Mouse (Mus musculus) gastrocnemius, postnatal 25 days (tissue): Measurements from ENCODE around the gene Ypel1. TPM values are rescaled to one million over a fixed set of nuclear protein-coding genes. Genes with fewer than 3 reads are reported as not detected.
A peak's percentile ranks its signal among the peaks of the same experiment; 100 is the strongest.

Experiments used
- DNase-seq: peaks from one replicate; pipeline ENCODE4 v3.0.0; 2022
- microRNA-seq, 2 experiments: library from miRNA; unstranded; fragments of <30 nt; microRNA quantifications; one replicate each; pipeline ENCODE4 v1.2.0; 2021; ENCODE audit warnings: borderline replicate concordance in 2 of 2
- total RNA-seq, 2 experiments: library from RNA; stranded (reverse); gene quantifications; 1 replicate in 1 of 2; 2 replicates in 1 of 2; pipeline ENCODE4 v1.2.3; 2021

Gene Ypel1
- total RNA-seq, 2 experiments from 2014 or later, result 0.77 to 0.99 TPM

DNA sequence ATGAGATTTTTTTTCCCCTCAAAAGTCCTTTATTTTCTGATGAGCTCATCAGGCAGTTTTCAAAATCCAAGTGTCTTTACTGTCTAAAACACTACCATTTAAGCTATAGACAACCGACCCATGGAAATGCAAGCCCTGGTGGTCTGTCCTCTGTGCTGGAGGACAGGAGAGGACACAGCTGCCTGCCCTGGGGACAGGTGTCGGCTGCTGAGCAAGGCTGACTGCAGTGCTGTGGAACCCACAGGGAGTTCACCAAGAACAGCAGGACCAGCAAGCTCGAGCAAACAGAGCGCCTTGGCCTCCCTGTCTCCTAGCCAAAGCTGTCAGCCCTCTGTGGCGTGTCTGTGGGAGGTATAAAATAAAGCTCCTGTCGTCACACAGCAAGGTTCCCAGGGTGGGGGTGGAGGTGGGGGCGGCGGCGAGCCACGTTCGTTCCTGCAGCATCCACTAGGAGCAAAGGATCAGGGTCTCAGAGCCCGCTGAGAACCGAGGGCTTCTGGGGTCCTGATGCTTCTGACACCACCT is 17.2 kb downstream of the Ypel1 start:
- no peak for DNase-seq

DNA sequence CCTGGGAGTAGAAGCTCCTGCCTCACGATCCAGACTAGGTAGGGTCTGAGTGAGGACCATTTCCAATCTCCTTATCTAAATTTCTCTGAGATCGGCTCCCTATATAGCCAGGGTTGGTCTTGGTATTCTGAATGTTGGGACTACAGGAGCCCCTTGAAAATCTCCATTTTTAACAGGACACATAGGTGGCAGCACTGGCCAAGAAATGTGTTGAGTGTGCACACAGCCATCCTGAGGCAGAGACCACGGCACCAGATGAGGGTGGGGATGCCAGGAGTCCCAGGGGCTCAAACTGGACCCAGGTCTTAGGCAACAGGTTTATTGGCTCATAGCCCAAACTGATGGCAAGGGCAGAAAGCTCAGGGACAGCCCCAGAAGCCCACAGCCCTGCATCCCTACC is 18.9 kb downstream of the Ypel1 start:
- no peak for DNase-seq

DNA sequence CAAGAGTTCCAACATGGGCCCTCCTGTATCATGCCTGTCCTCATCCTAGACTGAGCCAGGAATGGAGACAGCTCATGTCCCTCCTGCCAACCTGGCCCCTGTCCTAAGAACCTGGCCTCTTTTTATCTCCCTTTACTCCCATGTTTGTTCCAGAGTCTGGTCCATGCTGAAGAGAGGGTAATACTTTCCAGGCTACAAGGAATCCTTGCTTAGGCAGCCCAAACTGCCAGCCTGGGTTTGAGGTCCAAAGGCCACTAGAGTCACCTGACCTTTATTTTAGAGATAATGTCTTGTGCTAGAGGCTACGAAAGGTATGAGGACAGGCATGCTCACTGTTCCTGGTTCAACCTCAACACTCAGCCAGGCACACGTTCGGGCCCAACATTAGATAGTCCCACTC is 27.4 kb downstream of the Ypel1 start:
- no peak for DNase-seq

DNA sequence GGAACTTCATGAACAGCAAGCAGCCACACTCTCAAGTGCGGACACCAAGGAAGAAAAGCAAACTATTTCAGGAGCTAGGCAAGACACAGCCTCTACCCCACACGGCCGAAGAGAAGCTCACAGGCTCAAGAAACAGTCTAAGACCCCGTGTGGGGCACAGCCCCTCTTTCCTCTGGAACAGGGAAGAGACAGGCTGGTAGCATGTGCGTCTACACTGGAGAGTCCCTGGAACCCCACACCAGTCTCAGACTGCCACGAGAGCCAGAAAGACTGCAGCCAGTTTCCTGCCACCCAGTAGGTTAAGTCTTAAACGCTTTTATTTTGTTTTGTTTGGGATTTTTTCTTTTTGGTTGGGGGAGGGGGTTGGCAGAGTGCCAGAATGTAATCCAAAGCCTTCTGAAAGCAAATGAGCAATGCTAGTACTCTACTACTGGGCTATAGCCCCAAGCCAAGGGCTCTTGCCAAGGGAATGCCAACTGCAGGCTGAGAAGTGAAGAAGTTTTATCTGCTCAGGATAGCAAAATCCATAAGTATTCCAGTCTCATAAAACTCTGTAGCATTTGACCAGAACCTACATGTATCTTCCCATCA is 33.2 kb downstream of the Ypel1 start:
- no peak for DNase-seq

DNA sequence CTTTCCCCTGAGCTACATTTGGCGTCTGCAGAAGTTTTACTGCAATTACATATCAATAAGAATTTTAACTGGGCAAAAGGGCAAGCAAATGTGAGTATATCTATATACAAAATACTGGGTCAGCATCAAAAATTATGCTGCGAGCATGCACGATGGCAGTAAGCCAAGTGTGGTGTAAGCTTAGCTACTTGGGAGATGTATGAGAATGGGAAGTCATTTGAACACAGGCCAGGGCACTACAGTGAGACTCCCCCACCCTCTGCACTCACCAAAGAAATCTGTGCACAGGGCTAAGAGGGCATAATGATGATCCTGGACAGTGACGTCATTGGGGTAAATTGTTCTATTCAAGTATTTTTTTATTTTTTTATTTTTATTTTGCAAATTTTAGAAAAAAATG is 35.1 kb downstream of the Ypel1 start:
- no peak for DNase-seq

DNA sequence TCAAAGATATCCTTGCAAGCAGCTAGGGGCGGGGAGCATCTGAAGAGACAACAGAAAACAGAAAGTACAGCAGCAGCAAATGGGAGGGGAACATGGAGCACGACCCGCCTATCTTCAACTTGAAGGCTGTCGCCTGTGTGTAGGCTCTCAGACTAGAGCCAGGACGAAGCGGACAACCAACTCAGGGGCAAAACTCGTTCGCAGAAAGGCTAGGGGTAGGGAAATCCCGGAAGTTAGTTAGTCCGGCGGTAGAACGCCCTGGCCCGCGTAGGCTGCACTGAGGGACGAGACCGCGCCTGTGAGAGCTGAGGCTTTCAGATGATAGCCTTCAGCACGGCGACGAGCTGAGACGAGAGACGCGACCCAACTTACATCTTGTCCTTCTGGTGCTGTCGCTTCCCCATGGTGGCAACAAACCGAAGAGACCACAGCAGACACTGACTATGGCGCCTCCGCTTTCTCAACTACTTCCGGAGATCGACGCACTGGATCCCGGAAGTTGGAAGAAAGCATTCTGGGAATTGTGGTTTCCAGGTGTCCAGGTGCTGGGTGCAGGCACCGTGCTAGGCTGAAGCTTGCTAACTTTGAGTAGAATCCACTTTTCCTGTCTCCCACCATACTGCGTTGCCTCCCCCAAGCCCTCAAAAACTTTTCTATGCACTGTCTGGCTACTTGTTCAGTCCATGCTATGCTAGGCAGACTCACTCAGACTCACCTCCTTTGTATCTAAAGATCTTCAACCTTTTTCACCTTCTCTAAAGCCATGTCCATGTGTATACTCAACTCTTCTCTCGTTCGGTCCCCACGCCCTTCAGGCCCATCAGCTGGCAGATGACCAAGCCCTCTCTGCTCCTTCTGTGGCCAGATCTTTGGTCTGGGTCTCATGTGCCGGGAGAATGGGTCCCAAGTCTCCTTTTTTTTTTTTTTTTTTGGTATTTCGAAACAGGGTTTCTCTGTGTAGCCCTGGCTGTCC is 41.6 kb downstream of the Ypel1 start, which contains the start of gene Ppil2:
TSS of gene Ppil2 (minus strand) at position 487 of the 973 bp plus-strand sequence.
- peak; percentile 50 for DNase-seq

DNA sequence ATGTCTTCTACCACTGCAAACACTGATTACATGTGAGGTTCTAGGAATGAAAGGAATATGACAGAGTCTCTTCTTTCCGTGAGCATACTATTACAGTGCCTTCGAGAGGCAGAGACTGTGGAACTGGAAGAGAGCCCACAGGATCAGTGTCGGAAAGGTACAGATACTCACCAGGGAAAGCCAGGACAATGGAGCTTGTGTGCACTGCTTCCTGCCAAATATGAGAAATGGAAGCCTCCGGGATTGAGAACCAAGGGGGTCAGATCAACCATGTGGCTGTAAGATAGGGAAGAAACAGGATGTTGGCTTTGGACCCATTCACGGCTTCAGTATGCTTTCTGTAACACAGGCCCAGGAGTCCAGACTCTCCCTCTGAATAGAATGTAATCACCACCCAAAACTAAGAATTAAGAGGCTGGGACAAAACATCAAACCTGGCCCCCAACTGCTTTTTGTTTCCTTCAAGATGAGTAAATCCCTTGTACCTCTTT is 47.9 kb downstream of the Ypel1 start:
- no peak for DNase-seq

DNA sequence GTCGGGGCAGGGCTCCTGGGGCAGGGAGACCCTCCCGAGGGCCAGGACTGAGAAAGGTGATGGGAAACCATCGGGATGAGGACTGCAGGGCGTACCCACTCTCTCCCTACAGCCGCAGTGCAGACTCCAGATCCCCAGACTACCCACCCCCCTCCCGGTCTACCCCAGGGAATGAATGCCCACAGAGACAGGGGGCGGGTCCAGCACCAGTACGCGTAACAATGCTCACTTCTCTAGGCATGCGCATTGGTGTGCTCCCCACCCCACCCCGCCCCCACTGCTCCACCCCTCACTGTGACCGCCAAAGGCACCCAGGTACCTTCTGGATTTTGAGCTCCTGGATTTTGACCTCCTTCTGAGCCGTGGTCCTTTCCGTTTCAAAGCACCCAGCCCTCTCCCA is 52.1 kb downstream of the Ypel1 start:
- DNase-seq, result no peak

- DNase-seq, result no peak
Measured at GRCm38 (mm10) chr16:17124119-17124870, 54.8 kb downstream of the Ypel1 start.

DNA sequence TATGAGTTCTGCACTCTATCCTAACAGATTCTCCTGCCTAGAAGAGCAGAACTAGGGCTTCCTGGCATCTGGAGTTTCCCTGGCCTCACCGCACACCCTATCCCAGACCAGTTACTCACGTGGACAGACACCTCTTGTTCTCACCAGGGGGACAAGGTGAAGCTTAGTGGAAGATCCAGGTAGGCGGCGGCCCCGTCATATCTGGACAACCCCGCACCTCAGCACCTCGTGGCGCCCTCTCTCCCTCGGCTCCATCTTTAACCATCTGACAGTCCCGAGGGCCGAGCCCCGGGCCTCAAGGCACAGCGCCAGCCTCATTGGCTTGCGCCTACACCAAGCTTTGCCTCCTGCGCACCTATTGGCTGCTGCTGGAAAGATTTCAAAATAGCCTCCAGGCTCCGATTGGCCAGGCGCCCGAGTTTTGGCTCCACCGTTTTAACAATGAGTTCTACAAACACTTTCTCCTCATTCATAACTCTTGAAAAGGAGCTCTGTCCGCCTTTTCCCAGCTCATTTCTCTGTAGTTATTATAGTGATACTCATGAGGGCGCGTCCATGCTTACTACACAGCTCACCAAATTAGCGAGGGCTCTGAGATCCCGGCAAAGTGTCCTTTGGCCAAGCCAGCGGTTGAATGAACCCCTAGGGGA is 55.5 kb downstream of the Ypel1 start, which contains the start of gene 2610318N02Rik:
TSS of gene 2610318N02Rik (minus strand) at position 297 of the 650 bp plus-strand sequence.
- DNase-seq, result peak; percentile 40

- no peak for DNase-seq
Measured at GRCm38 (mm10) chr16:17127292-17127691, 57.8 kb downstream of the Ypel1 start.

GRCm38 (mm10) chr16:17131191-17132088 is 61.9 kb downstream of the Ypel1 start:
- DNase-seq, result no peak

- peak; percentile 96 for DNase-seq
Measured at GRCm38 (mm10) chr16:17132089-17132905, 62.8 kb downstream of the Ypel1 start, which contains the start of gene Sdf2l1. Gene Sdf2l1, minus strand, starts transcription at chr16:17132383.

DNA sequence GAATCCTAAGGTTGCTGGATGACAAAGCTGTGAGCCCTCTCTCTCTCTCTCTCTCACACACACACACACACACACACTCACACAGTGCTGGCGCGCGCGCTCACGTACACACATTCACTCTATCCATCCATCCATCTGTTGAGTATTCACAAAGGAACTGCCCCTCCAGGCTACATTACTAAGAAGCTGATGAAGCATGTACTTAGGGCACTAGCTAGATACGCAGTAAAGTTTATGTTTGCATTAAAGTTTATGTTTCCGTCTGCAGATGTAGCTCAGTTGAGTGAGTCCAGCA is 63.4 kb downstream of the Ypel1 start:
- DNase-seq, result no peak

Small RNA genes lying within 50 kb of the gene (microRNA-seq; reads per million reads assigned to microRNA genes)
- gene Mir130b, result 58.9 to 69.9 reads per million in 2 experiments
- 0 to 2.6 reads per million in 2 experiments for gene Mir301b

Other genes with a start within 250 kb of the Ypel1 start
- gene Spag6l, start 240.2 kb upstream of the Ypel1 start, total RNA-seq, result not detected
- not detected for gene Igll1, start 205.7 kb upstream of the Ypel1 start, total RNA-seq
- gene Top3b, start 199.0 kb upstream of the Ypel1 start, total RNA-seq, result 10 to 100 TPM; 14.8 to 21.5 TPM
- gene Vpreb1, start 198.9 kb upstream of the Ypel1 start, total RNA-seq, result not detected
- 10 to 100 TPM; 10.8 to 10.9 TPM for gene Ppm1f, start 173.2 kb upstream of the Ypel1 start, total RNA-seq
- gene Mapk1, start 86.3 kb upstream of the Ypel1 start, total RNA-seq, result 10 to 100 TPM; 85.1 to 87.1 TPM
- 10 to 100 TPM; 22.6 to 25.1 TPM for gene Ppil2, start 41.6 kb downstream of the Ypel1 start, total RNA-seq
- gene 2610318N02Rik, start 55.5 kb downstream of the Ypel1 start, total RNA-seq, result not detected
- gene Sdf2l1, start 62.7 kb downstream of the Ypel1 start, total RNA-seq, result 1 to 10 TPM; 5.4 to 7.5 TPM
- gene Ydjc, start 74.9 kb downstream of the Ypel1 start, total RNA-seq, result under 1 TPM in 1 of 2 experiments, not detected in 1; 0.29 TPM
- under 1 TPM in 1 of 2 experiments, not detected in 1; 0.19 TPM for gene Ccdc116, start 77.5 kb downstream of the Ypel1 start, total RNA-seq
- 100 to 1,000 TPM; 129 to 132 TPM for gene Ube2l3, start 133.0 kb downstream of the Ypel1 start, total RNA-seq
- not detected for gene Rimbp3, start 138.9 kb downstream of the Ypel1 start, total RNA-seq
- gene Hic2, start 163.9 kb downstream of the Ypel1 start, total RNA-seq, result under 1 TPM; 0.83 to 0.97 TPM
- gene Tmem191c, start 206.4 kb downstream of the Ypel1 start, total RNA-seq, result 1 to 10 TPM; 1.3 to 1.7 TPM